Mouse (Mus musculus) bone marrow macrophage, adult 2 months (primary cell): ENCODE data around the gene Tut1.

ENCODE experiments used
- CTCF ChIP-seq: IDR thresholded peaks from 2 replicates; pipeline ENCODE4 v1.5.1; 2012; ENCODE audit warnings: low read depth, mild to moderate bottlenecking, low read length, moderate library complexity
- POLR2A ChIP-seq: IDR thresholded peaks from 2 replicates; pipeline ENCODE4 v1.6.1; 2012; ENCODE audit warnings: mild to moderate bottlenecking, low read depth, low read length, borderline replicate concordance

- no peak for TF ChIP-seq CTCF
- TF ChIP-seq POLR2A, result no peak
These were observed 28.0 kb downstream of the Tut1 start for GRCm38 (mm10) chr19:8981450-8982168.
